Mouse (Mus musculus) left cerebral cortex, adult 8-10 months (tissue): ENCODE measurements around the gene Sertad2. TPM values are rescaled to one million over a fixed set of nuclear protein-coding genes. Genes with fewer than 3 reads are reported as not detected.

Source experiments
- DNase-seq, 2 experiments: peaks; one replicate each; pipeline ENCODE4 v3.0.0; 2022; ENCODE audit warnings: low spot score in 2 of 2
- total RNA-seq, 4 experiments: library from RNA; stranded (reverse); gene quantifications; 2 replicates each; pipeline ENCODE4 v1.2.4; 2022

Sertad2 gene
- total RNA-seq, 4 experiments from 2014 or later, result 25.2 to 28.3 (median 27.6) TPM

- DNase-seq, result no peak
Observed at GRCm38 (mm10) chr11:20594229-20595201, 51.5 kb downstream of the Sertad2 start.

- DNase-seq, result peak in 1 of 2 experiments; percentile 28
Observed at GRCm38 (mm10) chr11:20603066-20603812, 60.2 kb downstream of the Sertad2 start.

DNA sequence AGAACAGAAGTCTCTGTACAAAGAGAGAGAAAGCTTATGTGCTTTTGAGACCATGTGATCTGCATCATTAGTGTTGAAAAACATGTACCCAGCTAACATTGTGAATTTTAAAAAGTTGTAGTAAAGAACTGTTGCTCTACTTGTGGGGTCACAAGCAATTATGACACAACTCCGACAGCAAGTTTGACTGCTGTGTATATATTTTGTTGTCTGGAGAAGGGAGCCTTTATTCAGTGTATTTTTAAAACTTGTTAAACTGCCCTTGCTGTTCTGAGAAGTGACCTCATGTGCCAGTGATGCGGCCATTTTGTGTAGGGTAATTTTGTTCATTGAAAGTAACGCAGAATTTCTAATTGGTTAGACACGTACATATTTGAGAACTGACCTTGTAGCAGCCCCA lies 61.1 kb downstream of the Sertad2 start:
- DNase-seq, result no peak

- no peak for DNase-seq
Observed at GRCm38 (mm10) chr11:20605613-20606012, 62.6 kb downstream of the Sertad2 start.

GRCm38 (mm10) chr11:20608442-20608841 lies 65.4 kb downstream of the Sertad2 start:
- peak in 1 of 2 experiments; percentile 38 for DNase-seq

DNA sequence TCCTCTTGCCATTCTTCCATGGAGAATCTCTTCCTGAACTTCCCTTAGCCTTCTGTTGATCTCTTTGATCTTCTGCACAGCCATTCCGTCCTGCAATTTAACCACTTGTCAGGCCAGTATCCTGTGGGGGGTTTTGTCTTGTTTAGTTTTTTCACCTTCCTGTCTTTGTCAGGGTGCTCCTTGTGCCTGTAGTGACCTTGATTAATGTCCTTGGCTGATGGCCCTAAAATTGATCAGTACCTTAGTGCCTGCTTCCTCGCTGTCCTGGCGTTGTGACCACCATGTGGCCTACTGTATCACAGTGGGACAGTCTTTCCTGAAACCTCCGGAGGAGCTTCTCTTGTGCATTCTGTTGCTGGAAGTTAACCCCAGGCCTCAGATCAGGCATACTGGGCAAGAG lies 70.2 kb downstream of the Sertad2 start:
- no peak for DNase-seq

- DNase-seq, result no peak
Observed at GRCm38 (mm10) chr11:20616103-20616502, 73.0 kb downstream of the Sertad2 start.

- no peak for DNase-seq
Observed at GRCm38 (mm10) chr11:20627146-20627545, 84.1 kb downstream of the Sertad2 start.

DNA sequence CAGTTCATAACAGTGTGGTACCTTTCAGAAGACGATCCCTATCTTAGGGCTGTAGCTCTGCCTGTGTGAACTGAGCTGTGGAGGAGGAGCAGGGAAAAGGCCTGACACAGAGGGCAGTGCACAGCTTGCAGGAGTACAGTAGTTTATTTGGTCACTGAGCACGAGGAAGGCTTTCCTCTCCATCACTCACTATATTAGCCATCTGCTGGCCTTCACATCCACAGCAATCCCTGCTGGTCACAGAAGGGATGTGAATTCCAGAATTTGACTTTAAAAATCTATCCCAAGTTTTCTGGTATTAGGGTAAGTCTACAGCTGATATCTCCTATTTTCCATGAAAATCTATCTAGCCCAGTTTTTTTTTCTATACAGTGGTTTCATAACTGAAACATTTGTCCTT lies 85.2 kb downstream of the Sertad2 start:
- no peak for DNase-seq

DNA sequence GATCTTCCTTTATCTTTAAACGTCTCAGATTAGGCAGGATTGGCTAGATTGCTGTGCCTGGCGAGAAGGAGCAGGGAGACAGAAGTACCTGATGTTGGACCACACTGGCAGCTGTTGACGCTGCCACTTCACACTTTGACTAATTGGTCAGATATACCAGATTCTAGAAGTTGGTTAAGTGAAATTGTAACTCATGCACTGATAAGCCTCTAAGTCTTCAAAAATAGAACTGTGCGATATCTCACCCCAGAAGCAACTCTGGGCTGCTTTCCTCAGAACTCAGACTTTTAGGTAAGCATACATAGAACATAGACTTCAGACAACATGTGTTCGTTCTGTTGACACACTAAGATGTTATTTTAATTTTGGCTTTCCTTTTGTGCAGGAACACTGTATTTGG lies 86.6 kb downstream of the Sertad2 start:
- DNase-seq, result no peak

- DNase-seq, result peak; percentile 87 to 96
Observed at GRCm38 (mm10) chr11:20631026-20631940, 88.2 kb downstream of the Sertad2 start.

- peak in 1 of 2 experiments; percentile 59 for DNase-seq
Observed at GRCm38 (mm10) chr11:20631941-20632618, 89.0 kb downstream of the Sertad2 start.

DNA sequence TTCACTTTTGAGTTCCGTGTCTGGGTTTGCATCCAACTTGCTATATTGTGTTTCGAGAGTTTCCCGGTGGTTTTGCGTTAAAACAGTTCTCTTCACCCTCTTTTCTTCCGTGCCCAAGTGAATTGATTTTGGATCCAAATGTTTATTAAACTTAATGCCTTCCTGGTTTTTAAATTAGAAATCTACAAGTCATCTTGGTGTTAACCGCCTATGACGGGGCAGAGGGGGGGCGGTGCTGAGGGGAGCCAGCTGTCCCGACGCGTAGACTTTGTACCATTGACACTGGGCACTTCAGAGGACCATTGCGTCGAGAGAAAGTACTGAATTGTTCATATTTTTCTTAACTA lies 89.5 kb downstream of the Sertad2 start:
- no peak for DNase-seq

DNA sequence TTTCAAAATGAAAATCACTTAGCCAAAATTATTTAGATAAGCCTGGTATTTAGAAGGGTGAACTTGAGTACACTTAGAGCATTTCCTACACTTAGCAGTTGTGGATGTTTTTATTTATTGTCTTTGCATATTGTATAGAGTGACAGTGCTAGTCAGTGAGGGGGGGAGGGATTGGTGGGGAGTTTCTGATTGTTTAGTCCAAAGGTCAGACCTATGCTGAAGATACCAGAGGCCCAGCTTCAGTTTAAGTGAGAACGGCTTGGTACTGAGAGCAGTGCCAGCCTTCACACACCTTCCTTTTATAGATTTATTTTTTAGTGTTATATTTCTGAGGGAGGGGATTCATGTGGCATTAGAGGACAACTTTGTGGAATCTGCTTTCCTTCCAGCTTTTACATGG lies 91.5 kb downstream of the Sertad2 start:
- no peak for DNase-seq

- DNase-seq, result no peak
Observed at GRCm38 (mm10) chr11:20635646-20636045, 92.6 kb downstream of the Sertad2 start.

DNA sequence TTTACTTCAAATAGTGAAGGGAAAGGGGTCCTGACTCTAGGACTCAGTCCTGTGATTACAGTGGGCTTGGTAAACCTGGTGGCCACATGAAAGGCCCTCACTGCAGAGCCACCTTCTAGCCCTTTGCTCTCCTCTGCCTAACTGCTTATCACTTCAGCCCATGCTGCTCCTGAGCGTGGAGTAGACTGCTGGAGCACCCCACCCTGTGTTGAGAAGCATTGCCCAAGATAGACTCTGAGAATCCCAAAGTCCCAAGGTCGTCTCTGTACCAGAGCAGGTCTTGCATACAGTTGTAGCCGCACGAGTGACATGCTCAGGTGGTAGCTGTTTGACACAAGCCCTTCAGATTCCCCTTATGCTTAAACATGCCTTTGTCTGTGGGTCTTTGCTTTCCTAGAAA lies 93.1 kb downstream of the Sertad2 start:
- no peak for DNase-seq

DNA sequence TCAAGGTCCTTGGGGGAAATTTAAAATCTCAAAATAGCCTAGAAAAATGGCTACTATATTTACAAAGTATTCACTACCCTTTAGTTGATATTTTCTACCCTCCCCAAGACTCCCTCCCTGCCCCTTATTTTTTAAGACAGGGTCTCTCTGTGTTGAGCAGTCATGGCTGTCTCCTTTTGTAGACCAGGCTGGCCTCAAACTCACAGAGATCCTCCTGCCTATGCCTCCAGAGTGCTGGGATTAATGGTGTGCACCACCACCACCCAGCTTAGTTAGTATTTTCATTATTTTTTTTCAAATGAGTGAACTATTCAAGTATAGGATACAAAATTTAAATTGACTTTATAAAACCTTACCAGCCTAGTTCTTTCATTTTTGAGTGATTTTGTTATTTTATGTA lies 94.0 kb downstream of the Sertad2 start:
- no peak for DNase-seq

- no peak for DNase-seq
Observed at GRCm38 (mm10) chr11:20638841-20639240, 95.8 kb downstream of the Sertad2 start.

DNA sequence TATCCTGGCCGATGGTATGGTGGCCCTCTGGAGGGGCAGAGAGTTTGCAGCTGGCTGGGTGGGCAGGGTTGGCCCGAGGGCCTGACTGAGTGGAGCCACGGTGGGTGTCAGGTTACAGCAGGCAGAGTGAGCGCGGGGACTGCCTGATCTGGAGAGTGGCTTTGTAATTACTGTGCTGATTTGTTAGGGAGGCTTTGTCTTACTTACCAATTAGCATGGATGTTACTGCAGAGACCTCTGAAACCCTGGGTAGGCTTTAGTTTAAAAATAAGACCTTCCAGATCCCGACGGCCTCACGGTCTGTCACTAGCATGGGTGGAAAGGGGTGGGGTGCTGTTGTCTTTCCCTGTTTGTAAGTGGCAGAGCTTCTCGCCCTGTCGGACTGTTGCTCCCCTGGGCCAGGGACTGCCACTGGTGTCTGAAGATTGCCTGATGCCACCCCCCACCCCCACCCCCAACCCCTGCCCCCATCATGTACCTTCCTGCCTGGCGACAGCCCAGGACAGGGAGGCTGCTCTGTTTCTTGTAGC lies 96.9 kb downstream of the Sertad2 start:
- DNase-seq, result no peak

GRCm38 (mm10) chr11:20642321-20642720 lies 99.3 kb downstream of the Sertad2 start:
- no peak for DNase-seq

DNA sequence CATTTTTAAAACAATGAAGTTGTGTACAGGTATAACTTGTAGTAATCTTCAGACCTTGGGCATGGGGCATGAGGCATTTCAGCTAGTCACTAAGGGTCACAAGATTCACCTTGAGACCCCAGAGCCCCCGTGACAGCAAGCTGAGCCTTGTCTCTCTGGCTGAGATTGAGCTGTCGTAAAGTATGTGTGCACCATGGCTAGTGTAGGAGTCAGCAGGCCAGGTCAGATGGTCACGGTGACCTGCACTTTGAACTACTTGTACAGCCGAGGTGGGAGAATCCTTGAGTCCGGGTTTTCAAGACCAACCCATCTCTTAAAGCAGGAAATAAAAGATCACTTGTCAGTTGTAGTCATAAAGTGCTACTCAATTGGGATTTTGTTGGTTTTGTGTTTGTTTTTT lies 100.1 kb downstream of the Sertad2 start:
- DNase-seq, result no peak
